Mouse (Mus musculus) T-cell, adult 2 months (primary cell): ENCODE data around the gene Egfem1.

ENCODE experiments used
- DNase-seq: peaks from one replicate; pipeline ENCODE4 v3.0.0; 2022; ENCODE audit warnings: low spot score

Gene Egfem1

DNA sequence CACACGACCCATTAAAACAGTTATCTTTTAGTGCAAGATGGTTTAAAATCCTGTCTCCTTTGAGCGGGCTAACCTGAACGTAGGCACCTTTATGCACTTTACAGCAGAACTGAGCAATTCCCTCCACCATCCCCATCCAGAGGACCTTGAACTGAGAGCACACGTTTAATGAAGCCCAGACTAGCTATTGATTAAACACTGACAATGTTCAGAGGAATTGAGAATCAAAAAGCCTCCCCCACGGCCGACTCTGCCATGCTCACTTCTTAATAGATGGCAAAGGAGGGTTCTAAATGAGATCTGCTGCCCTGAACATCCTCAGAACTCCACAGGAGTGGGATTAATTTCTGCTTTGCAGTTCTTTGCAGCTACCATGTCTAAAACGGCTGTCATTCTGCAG is 520.3 kb downstream of the Egfem1 start:
- no peak for DNase-seq

DNA sequence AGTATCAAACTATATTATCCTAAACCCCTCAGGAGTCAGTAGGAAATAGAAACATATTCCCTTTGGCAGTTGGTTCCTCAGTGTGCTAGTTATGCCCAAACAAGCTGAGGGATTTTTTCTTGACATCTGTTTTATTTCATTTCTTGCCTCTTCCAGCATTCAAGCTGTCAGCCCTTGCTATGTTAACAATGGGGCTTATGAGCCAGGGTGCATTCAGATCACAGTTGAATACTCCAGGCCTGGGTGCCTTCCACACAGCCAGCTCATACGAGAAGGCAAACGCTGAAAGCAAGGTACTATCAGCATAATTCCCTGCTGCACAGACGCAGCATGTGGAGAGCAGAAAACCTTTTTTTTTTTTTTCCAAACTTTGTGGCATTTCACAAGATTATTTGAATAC is 526.9 kb downstream of the Egfem1 start:
- DNase-seq: no peak

DNA sequence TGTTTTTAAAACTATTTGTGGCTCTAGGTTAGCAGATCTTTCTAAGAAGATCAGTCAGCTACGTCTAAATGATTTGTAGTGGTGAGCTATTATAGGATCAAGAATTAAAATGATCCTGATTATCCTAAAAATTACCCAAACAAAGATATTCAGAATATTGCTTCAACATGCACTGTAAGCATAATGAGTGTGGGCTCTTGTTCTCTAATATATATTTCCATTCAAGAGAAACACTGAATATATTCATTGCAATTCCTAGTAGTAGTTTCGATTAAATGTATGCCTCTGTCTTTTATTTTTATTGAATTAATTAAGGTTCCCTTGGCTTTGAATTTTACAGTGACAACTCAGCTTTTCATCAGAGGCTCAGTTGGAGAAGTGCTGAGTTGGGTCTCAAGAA is 527.4 kb downstream of the Egfem1 start:
- DNase-seq: no peak

DNA sequence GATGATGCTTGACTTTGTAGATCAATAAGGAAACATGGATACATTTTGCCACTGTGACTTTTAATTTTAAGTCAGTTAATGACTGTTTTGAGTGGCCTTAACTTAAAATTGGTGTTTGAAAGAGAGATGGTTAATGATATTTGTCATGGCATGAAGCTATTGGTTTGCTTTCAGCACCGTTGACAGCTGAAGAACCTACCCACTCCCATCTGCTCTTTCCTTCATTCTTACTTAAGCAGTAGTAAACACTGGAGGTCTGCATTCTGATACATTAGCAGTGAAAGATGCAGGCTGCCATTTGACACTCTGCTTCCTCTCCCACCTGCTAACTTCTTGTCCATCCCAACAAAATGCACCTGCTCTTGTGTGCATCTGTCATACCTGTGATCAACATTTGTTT is 537.8 kb downstream of the Egfem1 start:
- no peak for DNase-seq

DNA sequence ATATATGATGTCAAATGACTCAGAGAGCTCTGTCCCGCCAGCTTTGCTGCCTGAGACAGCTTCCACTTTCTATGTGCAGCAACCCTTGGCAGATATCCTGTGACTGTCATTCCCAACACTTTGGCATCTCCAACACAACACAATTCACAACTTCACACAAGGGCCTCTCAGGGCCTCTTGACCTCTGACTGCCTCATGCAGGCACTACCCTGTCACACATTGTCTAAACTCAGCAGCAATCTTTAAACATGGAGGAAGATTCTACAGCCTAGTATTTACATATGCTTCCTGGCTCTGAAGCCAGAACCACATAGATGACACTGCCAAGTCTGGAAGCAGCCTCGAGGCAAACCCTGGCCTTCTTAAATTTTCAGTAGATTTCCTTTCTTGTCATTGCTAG is 558.0 kb downstream of the Egfem1 start:
- no peak for DNase-seq

DNA sequence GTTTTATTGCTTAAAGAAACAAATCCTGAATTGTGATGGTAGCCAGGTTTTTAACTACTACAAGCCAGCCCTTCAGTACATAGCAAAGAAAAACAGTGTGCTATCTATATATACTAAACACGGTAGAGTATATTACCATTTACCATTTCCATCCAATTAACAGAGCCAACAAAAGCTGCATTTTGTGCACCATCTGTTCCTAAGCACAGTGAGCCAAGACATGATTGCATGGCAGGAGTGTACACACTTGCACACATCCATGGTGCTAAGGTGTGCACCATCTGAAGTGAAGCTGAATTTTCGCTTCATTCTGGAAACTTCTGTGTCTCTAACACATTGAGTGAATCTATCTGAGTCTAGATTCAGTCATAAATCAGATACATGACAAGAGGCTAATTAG is 585.0 kb downstream of the Egfem1 start:
- no peak for DNase-seq

DNA sequence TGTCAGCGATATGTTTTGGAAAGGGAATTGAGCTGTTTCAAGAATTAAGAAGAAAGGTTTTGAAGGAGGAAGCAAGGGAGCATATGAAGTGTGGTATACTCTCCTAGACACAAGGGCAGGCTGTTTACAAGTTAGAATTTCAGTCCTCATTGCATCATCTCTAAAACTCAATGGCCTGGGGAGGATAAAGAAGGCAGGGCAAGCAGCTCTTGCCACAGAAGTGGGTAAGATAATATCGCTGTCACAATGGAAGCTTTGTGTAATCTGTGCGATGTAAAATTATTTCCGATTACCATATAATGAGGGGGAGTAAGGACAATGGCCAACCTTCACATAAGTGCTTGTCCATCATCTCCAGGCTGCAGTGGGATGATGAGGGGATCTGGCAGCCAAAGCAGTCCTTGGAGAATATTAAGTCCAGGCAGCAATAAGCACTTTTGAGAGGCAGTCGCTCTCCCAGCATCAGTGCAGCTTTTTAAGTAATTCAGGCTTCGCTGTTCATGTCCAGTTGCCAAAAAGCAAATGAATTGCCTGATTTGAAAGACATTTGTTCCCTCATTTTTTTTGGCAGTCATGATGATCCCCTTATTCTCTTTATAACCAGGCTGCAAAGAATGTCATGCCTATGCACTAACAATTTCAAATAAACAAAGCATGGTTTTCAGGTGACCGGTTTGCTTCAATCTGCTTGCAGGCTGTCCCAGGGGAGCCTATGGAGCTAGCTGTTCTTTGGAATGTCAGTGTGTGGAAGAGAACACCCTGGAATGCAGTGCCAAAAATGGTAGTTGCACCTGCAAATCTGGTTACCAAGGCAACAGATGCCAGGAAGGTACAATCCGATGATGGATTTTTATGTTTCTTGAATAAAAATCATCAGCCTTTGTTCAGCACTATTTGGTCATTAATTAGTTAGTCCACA is 607.8 kb downstream of the Egfem1 start:
- no peak for DNase-seq

DNA sequence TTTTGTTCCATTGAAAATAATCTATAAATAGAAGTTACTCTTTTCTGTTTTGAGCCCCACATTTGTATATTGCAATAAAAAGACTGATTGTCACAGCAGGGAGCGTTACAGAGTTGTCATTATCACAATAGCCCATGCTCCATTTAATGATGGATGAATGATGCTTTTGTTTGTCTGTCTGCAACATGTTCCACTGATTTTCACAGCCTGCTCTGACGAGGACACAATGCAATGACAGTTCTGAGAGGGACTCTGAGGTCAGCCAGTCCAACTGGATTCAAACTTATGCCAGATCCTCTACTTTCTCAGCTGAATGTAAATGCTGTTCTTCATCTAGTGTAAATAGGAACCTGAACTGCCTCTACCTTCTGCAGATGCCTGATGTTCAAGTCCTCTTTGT is 619.3 kb downstream of the Egfem1 start:
- DNase-seq: no peak

DNA sequence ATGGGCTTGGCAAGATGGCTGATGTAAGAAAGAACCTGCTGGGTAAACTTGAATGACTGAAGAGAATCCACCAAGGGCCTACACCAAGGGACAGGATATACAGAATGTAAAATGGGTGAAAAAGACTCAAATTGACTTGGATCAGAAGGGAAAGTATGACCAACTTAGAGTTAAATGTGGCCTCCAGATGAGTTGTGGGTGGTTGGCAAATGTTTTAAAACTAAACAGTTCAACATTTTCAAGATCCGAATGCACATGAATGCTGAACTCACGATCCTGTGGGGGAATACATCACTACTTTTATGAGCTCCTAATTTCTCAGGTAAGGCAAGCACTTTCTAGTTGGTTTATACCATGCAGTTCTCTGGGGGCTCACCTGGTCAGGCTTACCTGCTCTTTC is 625.0 kb downstream of the Egfem1 start:
- DNase-seq: no peak

DNA sequence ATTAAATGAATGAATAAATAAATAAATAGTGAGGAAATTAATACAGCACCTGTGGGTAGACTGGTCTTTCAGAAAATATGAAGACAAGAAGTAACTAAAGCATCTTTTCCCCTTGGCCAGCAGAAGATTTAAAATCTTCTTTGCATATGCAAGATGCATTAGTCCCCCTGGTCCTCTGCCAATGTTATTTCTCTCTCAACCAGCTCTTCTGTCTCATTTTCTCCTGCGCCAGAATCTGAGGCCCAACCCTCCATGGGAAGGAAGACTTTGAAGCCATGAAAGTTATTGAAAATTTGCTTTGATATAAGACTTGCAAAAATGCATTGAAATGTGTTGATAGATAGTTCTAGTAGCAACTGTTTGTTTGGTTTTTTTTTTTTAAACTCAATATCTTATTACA is 625.6 kb downstream of the Egfem1 start:
- DNase-seq: no peak

DNA sequence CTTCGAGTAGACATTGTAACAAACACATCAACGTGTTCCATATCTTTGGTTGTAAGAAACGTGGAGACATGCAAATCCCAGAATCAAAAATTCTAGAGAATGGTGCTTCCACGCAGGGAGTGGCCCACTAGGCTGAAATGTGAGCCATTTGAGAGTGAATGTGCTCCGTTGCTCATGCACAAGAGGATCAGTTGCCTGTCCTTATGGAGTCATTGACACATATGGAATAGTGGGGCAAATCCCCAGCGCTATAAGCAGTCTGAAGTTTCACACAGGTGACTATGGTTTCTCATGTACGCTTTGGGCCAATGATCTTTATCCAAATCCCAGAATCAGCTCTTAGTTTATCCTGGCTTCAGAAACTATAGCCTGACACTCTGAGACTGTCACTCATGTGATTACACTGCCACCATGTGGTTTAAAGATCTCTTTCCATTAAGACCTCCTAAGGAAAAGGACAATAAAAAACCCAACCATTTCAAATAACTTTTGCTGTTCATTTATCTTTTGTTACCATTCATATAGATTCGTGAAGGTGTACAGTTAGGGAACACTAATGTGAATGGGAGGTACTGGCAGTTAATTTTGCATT is 644.6 kb downstream of the Egfem1 start:
- no peak for DNase-seq

DNA sequence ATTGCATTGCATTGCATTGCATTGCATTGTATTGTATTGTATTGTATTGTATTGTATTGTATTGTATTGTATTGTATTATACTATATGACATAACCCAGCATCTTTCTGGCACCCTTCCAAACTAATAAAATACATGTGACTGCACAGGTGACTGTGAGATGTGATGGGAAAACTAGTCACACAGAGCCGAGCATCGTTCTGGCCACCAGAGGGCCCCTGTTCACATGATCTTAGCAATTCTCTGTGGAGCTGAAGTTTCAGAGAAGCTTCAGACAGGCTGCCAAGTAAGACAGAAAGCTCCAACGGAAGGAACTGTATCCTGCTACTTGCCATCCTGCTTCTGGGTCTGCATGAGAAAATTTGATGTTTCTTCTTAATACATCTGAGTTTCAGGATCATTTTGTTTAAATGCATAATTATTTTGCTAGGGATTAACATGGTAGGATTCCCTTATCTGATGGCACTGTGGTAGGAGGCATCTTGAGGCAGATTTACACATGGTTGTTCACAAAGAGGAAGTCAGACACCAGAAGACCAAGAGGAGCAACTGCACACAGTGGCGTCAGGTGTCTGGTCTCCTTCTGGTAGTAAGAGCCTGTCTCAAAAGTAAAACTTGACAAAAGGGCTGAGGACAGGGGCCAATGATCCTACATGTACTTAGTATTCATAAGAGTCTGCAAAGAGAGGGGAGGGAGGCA is 648.4 kb downstream of the Egfem1 start:
- DNase-seq: no peak

DNA sequence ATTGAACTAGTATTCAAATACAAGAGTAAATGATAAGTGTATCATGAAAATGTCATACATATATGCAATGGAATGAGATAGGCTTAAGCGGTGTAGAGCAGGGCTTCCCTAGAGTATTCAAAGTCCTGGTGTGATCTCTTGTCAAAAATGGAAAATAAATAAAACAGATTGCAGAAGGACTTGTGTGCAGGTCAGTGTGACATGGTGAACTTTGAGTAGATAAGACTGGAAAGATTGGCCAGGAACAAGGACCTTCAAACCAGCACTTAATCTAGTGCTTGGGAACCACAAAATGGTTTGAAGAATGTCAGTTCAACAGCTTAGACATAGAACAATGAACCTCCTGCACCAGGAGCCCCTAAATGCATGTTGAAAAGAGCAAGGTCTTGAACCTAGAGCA is 649.7 kb downstream of the Egfem1 start:
- no peak for DNase-seq

DNA sequence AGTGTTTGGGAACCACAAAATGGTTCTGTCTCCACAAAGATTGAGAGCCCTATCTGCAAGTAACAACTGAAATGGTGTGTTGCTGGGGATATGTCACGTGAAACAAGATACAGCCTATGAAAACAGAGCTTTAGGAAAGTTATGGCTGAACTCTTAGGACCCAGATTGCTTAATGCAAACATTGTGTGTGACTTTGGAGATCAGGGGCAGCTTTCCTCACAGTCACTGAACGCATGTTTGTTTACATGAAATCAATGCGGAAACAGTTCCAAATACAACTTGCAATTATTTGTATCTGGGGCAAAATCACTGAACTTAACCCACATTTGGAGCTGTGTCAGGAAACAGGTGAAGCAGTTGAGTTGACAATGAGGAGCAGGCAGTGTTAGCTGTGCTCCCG is 650.8 kb downstream of the Egfem1 start:
- no peak for DNase-seq

DNA sequence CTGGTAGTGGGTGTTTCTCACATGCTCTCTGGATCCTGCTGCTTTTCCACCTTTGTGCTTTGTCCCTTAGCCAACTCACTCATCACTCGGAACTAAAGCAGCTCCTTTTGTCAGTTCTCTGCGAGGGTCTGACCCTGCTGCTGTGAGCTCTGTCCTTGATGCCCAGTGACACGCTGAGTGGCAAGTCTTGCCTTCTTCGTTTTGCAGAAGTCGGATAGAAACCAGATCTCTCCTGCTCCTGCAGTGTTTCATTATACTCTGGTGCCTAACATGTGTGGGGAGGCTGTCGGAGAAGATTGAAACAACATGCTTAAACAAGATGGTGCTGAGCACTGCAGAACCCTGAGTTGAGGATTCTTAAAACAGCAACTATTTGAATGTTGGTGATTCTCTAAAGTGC is 652.4 kb downstream of the Egfem1 start:
- no peak for DNase-seq

DNA sequence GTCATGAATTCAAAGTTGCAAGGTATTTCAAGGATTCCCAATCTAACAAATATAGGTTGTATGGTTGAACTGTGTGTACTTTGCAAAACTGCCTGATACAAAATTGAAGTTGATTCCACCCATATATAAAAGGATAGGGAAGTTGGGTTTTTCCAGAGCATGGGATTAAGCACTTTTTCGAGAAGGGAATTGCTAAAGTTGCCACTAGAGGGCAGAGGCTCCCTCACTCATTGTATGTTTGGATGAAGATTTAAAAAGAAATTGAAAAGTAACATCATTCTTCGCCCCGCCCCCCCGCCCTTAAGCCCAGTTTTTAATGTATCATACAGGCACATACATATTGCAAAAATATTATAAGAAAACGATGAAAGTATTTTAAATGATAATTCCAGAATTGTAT is 657.5 kb downstream of the Egfem1 start:
- no peak for DNase-seq
